Mouse (Mus musculus) G1E (cell line): ENCODE results near the gene Cox8c.

Source experiments
- CTCF ChIP-seq: IDR thresholded peaks from 2 replicates; pipeline ENCODE4 v1.5.1; 2012; ENCODE audit warnings: low read depth, low read length, inconsistent platforms, mixed read lengths
- GATA1 ChIP-seq: IDR thresholded peaks from 2 replicates; pipeline ENCODE4 v1.6.1; 2012; ENCODE audit warnings: borderline replicate concordance, low read length, inconsistent platforms, mixed read lengths
- GATA2 ChIP-seq: IDR thresholded peaks from 2 replicates; pipeline ENCODE4 v1.6.1; 2012; ENCODE audit warnings: low read depth, low read length, inconsistent platforms, borderline replicate concordance
- TAL1 ChIP-seq: conservative IDR thresholded peaks from 2 replicates; pipeline ENCODE4 v1.6.1; 2012; ENCODE audit warnings: low read depth, low read length, inconsistent platforms, mixed read lengths

DNA sequence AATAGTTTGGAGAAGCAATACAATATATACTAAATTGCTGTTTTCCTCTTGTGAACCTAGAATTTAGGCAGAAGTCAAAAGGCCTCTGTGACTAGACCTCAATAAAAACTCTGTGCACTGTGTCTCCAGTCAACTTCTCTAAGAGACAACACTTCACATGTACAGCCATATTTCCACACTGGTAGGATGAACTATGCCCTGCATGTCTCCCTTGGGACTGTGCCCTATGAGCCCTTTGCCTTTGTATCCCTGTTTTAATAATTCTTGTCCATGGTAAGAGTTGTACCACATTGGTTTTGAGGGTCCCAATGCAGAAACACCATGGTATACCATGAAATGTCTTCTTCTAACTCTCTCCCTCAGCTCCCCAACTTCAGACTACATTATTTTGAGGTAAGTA is 38.3 kb upstream of the Cox8c start:
- TF ChIP-seq CTCF: no peak
- TF ChIP-seq GATA1: no peak
- TF ChIP-seq TAL1: no peak
- no peak for TF ChIP-seq GATA2
